Mouse (Mus musculus) hindbrain, embryonic 10.5 days (tissue): ENCODE results near the gene Dgkg. TPM values are rescaled to one million over a fixed set of nuclear protein-coding genes. Genes with fewer than 3 reads are reported as not detected.

Experiments used
- DNase-seq: peaks from one replicate; pipeline ENCODE4 v3.0.0-alpha.2; 2017; ENCODE audit warnings: low spot score
- H3K27ac ChIP-seq: fragments of 300-500 bp; sonication (generic); 2 replicates; pipeline ENCODE4 v1.5.1; 2016; ENCODE audit warnings: mild to moderate bottlenecking, moderate library complexity
- H3K27me3 ChIP-seq: fragments of 300-500 bp; sonication (generic); 2 replicates; pipeline ENCODE4 v1.6.1; 2016; ENCODE audit warnings: mild to moderate bottlenecking; ENCODE audit not compliant: poor library complexity, insufficient read depth, severe bottlenecking
- H3K36me3 ChIP-seq: fragments of 300-500 bp; sonication (generic); 2 replicates; pipeline ENCODE4 v1.6.1; 2016; ENCODE audit warnings: mild to moderate bottlenecking, moderate library complexity
- H3K4me1 ChIP-seq: fragments of 300-500 bp; sonication (generic); replicated peaks from 2 replicates; pipeline ENCODE4 v1.6.1; 2016; ENCODE audit warnings: mild to moderate bottlenecking
- H3K4me3 ChIP-seq: fragments of 300-500 bp; sonication (generic); 2 replicates; pipeline ENCODE4 v1.5.1; 2016; ENCODE audit warnings: mild to moderate bottlenecking, moderate library complexity
- H3K9me3 ChIP-seq: fragments of 300-500 bp; sonication (generic); 2 replicates; pipeline ENCODE4 v1.6.1; 2016; ENCODE audit warnings: mild to moderate bottlenecking, moderate library complexity
- WGBS: fragments of 180-500 bp; shearing (Covaris S2); methylation state at CpG from one replicate; pipeline ENCODE4 v1.1.7; 2016; 5-methylcytosine and 5-hydroxymethylcytosine counted together
- polyA plus RNA-seq: library from polyadenylated mRNA; unstranded; fragments of >200 nt; fragmentation: Nextera tagmentation; extraction: Ambion mirVana; gene quantifications from 2 replicates; pipeline ENCODE4 v1.2.1, GENCODE M21; 2016

Dgkg gene
- polyA plus RNA-seq, 1 experiment from 2014 or later, result 0.20 TPM

- Histone ChIP-seq H3K27ac (no peak overlapping the region), H3K9me3 (no peaks in the 10 kb centered on the region), H3K36me3 (no peaks in the 10 kb centered on the region), H3K27me3 (0 out of 2 replicates have a peak, but pooled peaks cover 5% of the 10 kb centered on the region), H3K4me1 (peaks cover 16% of the 10 kb centered on the region), H3K4me3 (no peak overlapping the region)
- DNase-seq, result no peak
- 38% methylated on average over 9 of the region's 9 CpGs for WGBS
These were observed 15.4 kb downstream of the Dgkg start for GRCm38 (mm10) chr16:22641588-22641987.

GRCm38 (mm10) chr16:22637311-22637710 lies 19.7 kb downstream of the Dgkg start:
- Histone ChIP-seq H3K9me3 (no peaks in the 10 kb centered on the region), H3K4me1 (peaks cover 16% of the 10 kb centered on the region), H3K27ac (no peak overlapping the region), H3K4me3 (no peak overlapping the region), H3K27me3 (0 out of 2 replicates have a peak, but pooled peaks cover 10% of the 10 kb centered on the region), H3K36me3 (no peaks in the 10 kb centered on the region)
- WGBS, result 54% methylated on average over 3 of the region's 3 CpGs
- DNase-seq, result no peak

GRCm38 (mm10) chr16:22635706-22636105 lies 21.3 kb downstream of the Dgkg start:
- H3K4me1 ChIP-seq, result peaks cover 15% of the 10 kb centered on the region
- 0 out of 2 replicates have a peak, but pooled peaks cover 6% of the 10 kb centered on the region for H3K27me3 ChIP-seq
- DNase-seq, result no peak
- no peaks in the 10 kb centered on the region for H3K9me3 ChIP-seq
- no peak overlapping the region for H3K27ac ChIP-seq
- 59% methylated on average over 8 of the region's 8 CpGs for WGBS
- no peak overlapping the region for H3K4me3 ChIP-seq
- no peaks in the 10 kb centered on the region for H3K36me3 ChIP-seq

- no peaks in the 10 kb centered on the region for H3K9me3 ChIP-seq
- H3K4me3 ChIP-seq, result no peak overlapping the region
- peaks cover 26% of the 10 kb centered on the region; the same call in 1 of the 2 replicates for H3K27me3 ChIP-seq
- WGBS, result 87% methylated on average over 4 of the region's 4 CpGs
- DNase-seq, result no peak
- peaks cover 17% of the 10 kb centered on the region for H3K4me1 ChIP-seq
- no peaks in the 10 kb centered on the region for H3K36me3 ChIP-seq
- no peak overlapping the region for H3K27ac ChIP-seq
These were observed 24.0 kb downstream of the Dgkg start for GRCm38 (mm10) chr16:22633063-22633462.

GRCm38 (mm10) chr16:22630351-22630750 lies 26.7 kb downstream of the Dgkg start:
- WGBS, result 89% methylated on average over 4 of the region's 4 CpGs

GRCm38 (mm10) chr16:22629900-22630299 lies 27.1 kb downstream of the Dgkg start:
- Histone ChIP-seq H3K4me1 (peaks cover 12% of the 10 kb centered on the region), H3K27ac (no peak overlapping the region), H3K4me3 (no peak overlapping the region), H3K36me3 (no peaks in the 10 kb centered on the region), H3K9me3 (no peaks in the 10 kb centered on the region), H3K27me3 (peaks cover 27% of the 10 kb centered on the region; the same call in 1 of the 2 replicates)
- WGBS, result 91% methylated on average over 4 of the region's 4 CpGs
- no peak for DNase-seq

More at GRCm38 (mm10) chr16:22630351-22630750, 26.7 kb downstream of the Dgkg start:
- DNase-seq, result no peak
- Histone ChIP-seq H3K4me3 (no peak overlapping the region), H3K27ac (no peak overlapping the region), H3K4me1 (peaks cover 12% of the 10 kb centered on the region), H3K9me3 (no peaks in the 10 kb centered on the region), H3K36me3 (no peaks in the 10 kb centered on the region), H3K27me3 (peaks cover 27% of the 10 kb centered on the region; the same call in 1 of the 2 replicates)

GRCm38 (mm10) chr16:22625987-22626386 lies 31.0 kb downstream of the Dgkg start:
- Histone ChIP-seq H3K9me3 (no peaks in the 10 kb centered on the region), H3K4me1 (peaks cover 23% of the 10 kb centered on the region), H3K4me3 (no peak overlapping the region), H3K36me3 (no peaks in the 10 kb centered on the region), H3K27ac (no peak overlapping the region), H3K27me3 (peaks cover 24% of the 10 kb centered on the region; the same call in 1 of the 2 replicates)
- no peak for DNase-seq
- WGBS, result 92% methylated on average over 5 of the region's 5 CpGs

- H3K36me3 ChIP-seq, result no peaks in the 10 kb centered on the region
- peaks cover 17% of the 10 kb centered on the region for H3K4me1 ChIP-seq
- H3K27me3 ChIP-seq, result peaks cover 22% of the 10 kb centered on the region
- no peaks in the 10 kb centered on the region for H3K9me3 ChIP-seq
- 81% methylated on average over 5 of the region's 5 CpGs for WGBS
- H3K27ac ChIP-seq, result no peak overlapping the region
- no peak overlapping the region for H3K4me3 ChIP-seq
- no peak for DNase-seq
These were observed 31.6 kb downstream of the Dgkg start for GRCm38 (mm10) chr16:22625412-22625811.

- Histone ChIP-seq H3K27ac (no peak overlapping the region), H3K4me1 (peaks cover 12% of the 10 kb centered on the region), H3K36me3 (no peaks in the 10 kb centered on the region), H3K27me3 (peaks cover 4% of the 10 kb centered on the region), H3K4me3 (no peak overlapping the region), H3K9me3 (no peaks in the 10 kb centered on the region)
- DNase-seq, result peak; percentile 6
- 40% methylated on average over 9 of the region's 9 CpGs for WGBS
These were observed 34.7 kb downstream of the Dgkg start for GRCm38 (mm10) chr16:22622286-22622685.

GRCm38 (mm10) chr16:22621299-22621920 lies 35.6 kb downstream of the Dgkg start:
- peaks cover 4% of the 10 kb centered on the region for H3K27me3 ChIP-seq
- H3K27ac ChIP-seq, result no peak overlapping the region
- H3K9me3 ChIP-seq, result no peaks in the 10 kb centered on the region
- peaks cover 12% of the 10 kb centered on the region for H3K4me1 ChIP-seq
- no peak overlapping the region for H3K4me3 ChIP-seq
- no peak for DNase-seq
- no peaks in the 10 kb centered on the region for H3K36me3 ChIP-seq
- WGBS, result 86% methylated on average over 13 of the region's 13 CpGs

GRCm38 (mm10) chr16:22618424-22619056 lies 38.5 kb downstream of the Dgkg start:
- Histone ChIP-seq H3K4me1 (peaks cover 12% of the 10 kb centered on the region), H3K4me3 (no peak overlapping the region), H3K27ac (no peak overlapping the region), H3K9me3 (no peaks in the 10 kb centered on the region), H3K36me3 (no peaks in the 10 kb centered on the region), H3K27me3 (peaks cover 4% of the 10 kb centered on the region)
- DNase-seq, result no peak
- 84% methylated on average over 8 of the region's 8 CpGs for WGBS

- no peaks in the 10 kb centered on the region for H3K36me3 ChIP-seq
- H3K27ac ChIP-seq, result no peak overlapping the region
- WGBS, result 89% methylated on average over 4 of the region's 4 CpGs
- no peak for DNase-seq
- no peaks in the 10 kb centered on the region; the same call in 1 of the 2 replicates for H3K27me3 ChIP-seq
- no peaks in the 10 kb centered on the region for H3K4me1 ChIP-seq
- H3K4me3 ChIP-seq, result no peak overlapping the region
- no peaks in the 10 kb centered on the region for H3K9me3 ChIP-seq
These were observed 41.2 kb downstream of the Dgkg start for GRCm38 (mm10) chr16:22615805-22616204.
